In the genomic region with DNA sequence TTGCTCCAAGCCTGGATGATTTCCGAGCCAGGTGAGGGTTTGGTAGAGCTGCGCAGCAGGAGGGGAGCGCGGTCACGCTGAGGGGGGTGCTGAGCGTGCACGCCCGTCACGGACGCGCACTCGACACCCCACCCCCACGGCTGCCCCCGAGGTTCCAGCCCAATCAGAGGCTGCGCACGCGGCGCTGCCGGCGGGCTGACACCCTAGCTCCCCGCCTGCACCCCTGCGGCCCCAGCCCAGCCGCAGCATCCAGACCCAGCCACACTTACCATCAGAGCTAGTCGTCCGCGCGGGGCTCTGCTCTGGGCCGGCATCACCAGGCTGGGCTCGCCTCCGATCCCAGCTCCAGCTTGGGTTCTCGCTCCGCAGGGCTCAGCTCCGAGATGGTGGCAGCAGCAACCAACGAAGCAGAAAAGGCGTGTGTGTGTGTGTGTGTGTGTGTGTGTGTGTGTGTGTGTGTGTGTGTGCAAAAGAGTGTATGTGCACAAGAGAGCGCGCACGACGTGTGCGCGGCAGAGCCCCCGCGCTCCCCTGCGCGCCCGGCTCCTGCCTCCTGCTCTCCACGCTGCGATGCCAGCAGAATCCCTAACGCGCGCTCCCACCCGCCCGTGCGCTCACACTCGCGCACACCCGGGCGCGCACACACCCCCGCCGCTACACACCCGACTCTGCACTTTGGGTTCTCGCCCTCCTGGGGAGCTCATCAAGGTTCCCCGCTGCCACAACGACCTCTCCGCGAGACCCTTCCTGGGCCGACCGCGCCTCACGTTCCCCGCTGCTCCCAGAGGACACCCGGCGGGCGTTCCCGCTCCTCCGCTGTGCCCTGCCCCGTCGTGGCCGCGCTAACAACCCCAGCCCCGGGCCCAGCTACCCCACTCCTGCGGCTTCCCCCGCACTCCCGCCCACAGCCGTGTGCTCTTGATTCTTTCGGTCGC, we compare ENCODE assay signal across 7 mouse cellular contexts. TPM values are rescaled to one million over a fixed set of nuclear protein-coding genes. Genes with fewer than 3 reads are reported as not detected.
DNase-seq lines count a peak whose midpoint lies in the region; ATAC-seq and TF ChIP-seq lines count a peak whose summit lies in the region.

A gene (minus strand): TSS at position 748 of the 935 bp plus-strand sequence.

- peak; percentile 25 for DNase-seq in thymus, postnatal 4 days
- DNase-seq in thymus, postnatal 10 days (ENCODE audit: low spot score in 2 of 2): no peak
- DNase-seq in embryo, embryonic 9.5 days (ENCODE audit: extremely low spot score): peak; percentile 30
- DNase-seq in hindbrain, embryonic 14.5 days (ENCODE audit: low spot score): peak; percentile 74
- peak; percentile 25 for DNase-seq in limb, embryonic 14.5 days (ENCODE audit: low spot score)
- peak; percentile 83 for DNase-seq in right cerebral cortex, postnatal 25 days
- no peak for DNase-seq in gastrocnemius, adult 18-20 months (ENCODE audit: low spot score)

- H3K4me1 ChIP-seq in hindbrain, embryonic 14.5 days (replicated peaks; ENCODE audit: control insufficient read depth, insufficient read depth, low read length): 0 out of 2 replicates have a peak, but pooled peaks cover 12% of the 10 kb centered on the region
- H3K4me1 ChIP-seq in limb, embryonic 14.5 days (ENCODE audit: control insufficient read depth, insufficient read depth, low read length): no peaks in the 10 kb centered on the region; the same call in 1 of the 2 replicates

- H3K27ac ChIP-seq in hindbrain, embryonic 14.5 days: peak within 1 kb of the TSS; percentile 87
- H3K27ac ChIP-seq in limb, embryonic 14.5 days (replicated peaks; ENCODE audit: low read depth, low read length): no peak within 1 kb of the TSS

- H3K9ac ChIP-seq in hindbrain, embryonic 14.5 days: peak within 1 kb of the TSS; percentile 77
- H3K9ac ChIP-seq in limb, embryonic 14.5 days (ENCODE audit: low read depth, low read length, severe bottlenecking): peak within 1 kb of the TSS; percentile 45

- peak within 1 kb of the TSS; percentile 59 for H3K4me3 ChIP-seq in hindbrain, embryonic 14.5 days (replicated peaks; ENCODE audit: low read length)
- peak within 1 kb of the TSS; percentile 51 for H3K4me3 ChIP-seq in limb, embryonic 14.5 days (replicated peaks; ENCODE audit: low read length)

- peak; percentile 79 for ATAC-seq in hindbrain, embryonic 14.5 days (ENCODE audit: low FRiP score)
- ATAC-seq in limb, embryonic 14.5 days (ENCODE audit: low FRiP score, low read depth): peak; percentile 65; the same call in 1 of the 2 replicates

- TF ChIP-seq POLR2A in limb, embryonic 14.5 days (IDR thresholded peaks at IDR 0.05; ENCODE audit: borderline replicate concordance, extremely low read depth, insufficient read depth, insufficient read length): no peak

- H3K36me3 ChIP-seq in hindbrain, embryonic 14.5 days (replicated peaks; ENCODE audit: control insufficient read depth, insufficient read depth): no peaks in the 10 kb centered on the region
- H3K36me3 ChIP-seq in limb, embryonic 14.5 days (ENCODE audit: control insufficient read depth, insufficient read depth, low read length): no peaks in the 10 kb centered on the region

- H3K27me3 ChIP-seq in hindbrain, embryonic 14.5 days (ENCODE audit: control insufficient read depth, insufficient read depth, low read length): peaks cover 56% of the 10 kb centered on the region
- H3K27me3 ChIP-seq in limb, embryonic 14.5 days (ENCODE audit: control insufficient read depth, insufficient read depth, low read length): peaks cover 57% of the 10 kb centered on the region

- no peaks in the 10 kb centered on the region for H3K9me3 ChIP-seq in hindbrain, embryonic 14.5 days (ENCODE audit: control insufficient read depth, low read length)
- H3K9me3 ChIP-seq in limb, embryonic 14.5 days (ENCODE audit: control insufficient read depth, low read length): no peaks in the 10 kb centered on the region

- H3K4me2 ChIP-seq in hindbrain, embryonic 14.5 days (replicated peaks): peak within 1 kb of the TSS; percentile 87
- H3K4me2 ChIP-seq in limb, embryonic 14.5 days (replicated peaks; ENCODE audit: low read depth, low read length, severe bottlenecking): peak within 1 kb of the TSS; percentile 96

- whole genome bisulfite sequencing in hindbrain, embryonic 14.5 days: under 1% methylated on average over 72 of the region's 88 CpGs
- under 1% methylated on average over 54 of the region's 88 CpGs for WGBS in limb, embryonic 14.5 days

RNA-seq across cellular contexts. Expression of the gene that starts here (rescaled TPM):
- polyA plus RNA-seq in hindbrain, embryonic 14.5 days (2014; fragmentation: Nextera tagmentation; extraction: Ambion mirVana): 57.3 and 65.9 TPM in 2 replicates
- polyA plus RNA-seq in limb, embryonic 14.5 days (2012; rRNA removed): 21.0 and 29.9 TPM in 2 replicates
- polyA plus RNA-seq in limb, embryonic 14.5 days (2014; fragmentation: Nextera tagmentation; extraction: Ambion mirVana): 5.4 and 5.5 TPM in 2 replicates
- total RNA-seq in gastrocnemius, adult 18-20 months (2021): under 1 TPM; 0.37 to 0.66 TPM

Comparison
In these comparisons a context has a peak if more than half of its experiments do, and no peak if none do; other contexts are left out.
1. DNase-seq: peak in thymus, postnatal 4 days (single experiment), embryo, embryonic 9.5 days (single experiment), hindbrain, embryonic 14.5 days (single experiment), limb, embryonic 14.5 days (single experiment) and right cerebral cortex, postnatal 25 days (single experiment); none in thymus, postnatal 10 days (0 of 2) and gastrocnemius, adult 18-20 months (single experiment).